Mouse (Mus musculus) Patski (cell line): ENCODE measurements around the gene Zfp931. TPM values are rescaled to one million over a fixed set of nuclear protein-coding genes. Genes with fewer than 3 reads are reported as not detected.
A peak's percentile ranks its signal among the peaks of the same experiment; 100 is the strongest.
"Not testable (repeated sequence)": the region's sequence is repeated elsewhere in the genome, so short reads cannot be mapped to it uniquely, and the experiment has no call there.

ENCODE experiments used
- ATAC-seq: fragments of 100-300 bp; one replicate; pipeline ENCODE4 v1.8.0; 2021
- CTCF ChIA-PET: fragments of 350-600 bp; sonication (Branson Sonifier 250); formaldehyde crosslinking; loops from one replicate; lab custom pipeline; 2022; ENCODE audit warnings: inconsistent platforms; lab: Charles Lee
- POLR2A ChIA-PET: fragments of 350-600 bp; sonication (Branson Sonifier 250); formaldehyde crosslinking; loops from one replicate; lab custom pipeline; 2022; ENCODE audit warnings: antibody characterized with exemption, inconsistent platforms; lab: Charles Lee
- DNase-seq: peaks from one replicate; pipeline ENCODE4 v3.0.0-alpha.2; 2011; ENCODE audit warnings: low read depth, low spot score
- H3K27me3 ChIP-seq: fragments of 371-371 bp; one replicate; pipeline ENCODE4 v1.5.1; 2021
- CTCF ChIP-seq: fragments of 100-300 bp; IDR thresholded peaks from one replicate; pipeline ENCODE4 v1.5.1; 2021
- in situ Hi-C: fragments of 300-500 bp; cut with MboI; formaldehyde crosslinking; loops from 3 replicates; pipeline ENCODE4 v1.11.1; 2018; ENCODE audit warnings: low pct_unique_long_range_greater_than_20kb, mixed read lengths
- polyA plus RNA-seq: library from polyadenylated mRNA; unstranded; gene quantifications from one replicate; pipeline ENCODE4 v1.2.3, GENCODE M21; 2021

Zfp931 gene
- polyA plus RNA-seq, 1 experiment from 2014 or later, result 28.5 TPM

- CTCF ChIA-PET, result interaction anchor here (2.6 kb wide), 1 partner anchor 17 kb away, joined by 7 read pairs; no protein-coding TSS in a partner anchor
- H3K27me3 ChIP-seq, result peaks cover 5% of the 10 kb centered on the region
- DNase-seq, result no peak
- no peak for TF ChIP-seq CTCF
- in situ Hi-C loops, result loop anchor here (25.0 kb wide), 1 partner anchor 1768 kb away; no protein-coding TSS in a partner anchor
- no peak for ATAC-seq
- POLR2A ChIA-PET, result no interaction called here
These were observed 40.7 kb upstream of the Zfp931 start, which contains the start of gene Phactr3 for GRCm38 (mm10) chr2:178118801-178119560. TSS of gene Phactr3 (plus strand) at chr2:178118975.

DNA sequence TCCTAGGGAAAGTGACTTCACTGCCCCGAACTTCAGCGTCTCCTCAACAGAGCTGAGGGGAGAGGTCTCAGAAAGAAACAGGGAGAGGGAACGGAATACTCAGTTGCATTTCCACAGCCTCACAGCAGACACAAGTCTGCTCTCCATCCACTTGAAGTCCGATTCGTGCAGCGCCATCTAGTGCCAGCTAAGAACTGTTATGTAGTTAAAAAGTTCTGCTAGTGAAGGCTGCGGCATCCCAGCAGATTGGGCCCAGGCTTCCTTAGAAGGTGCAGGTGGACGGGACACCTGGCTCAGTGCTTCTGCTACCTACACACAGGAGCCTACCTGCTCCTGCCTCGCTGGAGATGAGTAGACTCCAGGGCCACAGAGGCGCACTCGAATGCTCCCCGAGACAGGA lies 39.7 kb upstream of the Zfp931 start:
- in situ Hi-C loops, result loop anchor here (25.0 kb wide), 1 partner anchor 1769 kb away; no protein-coding TSS in a partner anchor
- POLR2A ChIA-PET, result no interaction called here
- no peak for ATAC-seq
- CTCF ChIA-PET, result interaction anchor here (1.3 to 2.6 kb wide), 2 partner anchors 16 to 20 kb away, joined by 4 to 7 read pairs; no protein-coding TSS in a partner anchor
- DNase-seq, result no peak
- peaks cover 7% of the 10 kb centered on the region for H3K27me3 ChIP-seq
- TF ChIP-seq CTCF, result no peak

DNA sequence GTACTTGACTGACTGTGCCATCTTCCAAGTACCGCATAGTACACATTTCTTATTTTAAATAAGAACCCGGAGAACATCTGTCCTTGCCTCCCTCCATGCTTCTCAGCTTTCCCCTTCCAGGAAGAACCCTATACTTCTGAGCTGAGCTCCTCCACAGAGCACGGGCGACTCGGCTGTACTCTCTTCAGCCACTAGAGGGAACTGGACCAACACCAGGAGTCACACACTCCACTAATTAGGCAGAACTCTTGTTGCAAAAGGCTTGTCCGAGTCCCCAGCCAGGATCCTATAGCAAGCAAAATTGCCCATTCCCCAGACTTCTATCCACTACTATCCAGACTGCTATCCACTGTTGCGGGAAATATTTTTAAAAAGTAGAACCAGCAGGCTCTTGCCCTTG lies 23.7 kb upstream of the Zfp931 start:
- peak; percentile 75 for TF ChIP-seq CTCF
- ChIA-PET POLR2A (no interaction called here), CTCF (interaction anchor here (1.1 to 1.6 kb wide), 3 partner anchors 11 to 20 kb away, joined by 4 to 7 read pairs (median 4); partner anchors contain the start of gene Phactr3)
- peaks cover 4% of the 10 kb centered on the region for H3K27me3 ChIP-seq
- in situ Hi-C loops, result loop anchor here (25.0 kb wide), 1 partner anchor 1785 kb away; no protein-coding TSS in a partner anchor
- DNase-seq (no peak), ATAC-seq (peak; percentile 83)

- in situ Hi-C loops, result no loop called here
- CTCF ChIA-PET, result interaction anchor here (1.0 to 1.8 kb wide), 5 partner anchors 8 to 39 kb away, joined by 3 to 5 read pairs (median 4); no protein-coding TSS in a partner anchor
- peaks cover 13% of the 10 kb centered on the region for H3K27me3 ChIP-seq
- DNase-seq, result no peak
- ATAC-seq, result peak; percentile 60
- POLR2A ChIA-PET, result no interaction called here
- TF ChIP-seq CTCF, result peak; percentile 80
These were observed 19.7 kb upstream of the Zfp931 start for GRCm38 (mm10) chr2:178098021-178098420.

DNA sequence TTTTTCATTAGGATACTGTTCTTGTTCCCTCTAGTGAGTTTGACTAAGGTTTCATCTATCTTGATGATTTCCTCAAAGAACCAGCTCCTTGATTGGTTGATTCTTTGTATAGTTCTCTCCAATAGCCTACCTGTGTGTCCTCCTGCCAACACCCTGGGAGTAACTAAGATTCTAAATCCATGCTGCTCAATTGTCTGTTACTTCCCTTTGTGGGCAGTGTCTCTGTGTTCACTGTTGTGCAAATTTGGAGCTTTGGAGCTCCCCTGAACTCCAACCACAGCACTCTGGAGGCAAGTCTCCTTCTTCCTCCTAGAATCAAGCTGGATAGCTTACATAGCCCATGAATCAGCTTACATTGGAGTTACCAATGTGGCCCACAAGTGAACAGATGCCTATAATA lies 11.3 kb upstream of the Zfp931 start:
- no peak for TF ChIP-seq CTCF
- ChIA-PET CTCF (interaction anchor here (1.2 kb wide), 1 partner anchor 8 kb away, joined by 3 read pairs; no protein-coding TSS in a partner anchor), POLR2A (no interaction called here)

GRCm38 (mm10) chr2:178058195-178058594 lies 20.1 kb downstream of the Zfp931 start:
- DNase-seq (no peak), ATAC-seq (no peak)
- peak; percentile 58 for TF ChIP-seq CTCF
- CTCF ChIA-PET, result no interaction called here
- in situ Hi-C loops, result loop anchor here (25.0 kb wide), 1 partner anchor 846 kb away; the partner anchor contains the start of gene Gm14410
- no peaks in the 10 kb centered on the region for H3K27me3 ChIP-seq
- POLR2A ChIA-PET, result no interaction called here

More for the DNA sequence above, 11.3 kb upstream of the Zfp931 start:
- no peak for ATAC-seq
- in situ Hi-C loops, result no loop called here
- peaks cover 9% of the 10 kb centered on the region for H3K27me3 ChIP-seq
- DNase-seq, result no peak

DNA sequence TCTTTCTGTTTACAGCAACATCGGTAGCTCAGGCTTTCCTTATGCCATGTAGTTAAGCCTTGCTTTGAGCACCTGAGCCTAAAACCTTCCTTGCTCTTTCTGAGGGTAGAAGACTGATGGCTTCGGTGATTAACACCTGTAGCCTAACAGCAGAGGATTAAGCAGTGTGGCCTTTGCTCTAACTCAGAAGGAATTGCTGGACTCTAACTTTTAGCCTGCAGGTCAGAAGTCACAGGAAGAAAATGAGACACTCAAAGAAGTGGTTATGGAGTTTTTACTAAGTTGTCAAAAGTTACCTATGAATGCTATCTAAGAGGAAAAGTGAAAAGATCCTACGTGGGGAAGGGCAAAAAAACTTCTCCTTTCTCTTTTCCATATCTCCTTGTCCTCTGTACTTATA lies 50.7 kb downstream of the Zfp931 start:
- in situ Hi-C loops, ATAC-seq, DNase-seq, H3K27me3 ChIP-seq, POLR2A ChIA-PET, CTCF ChIA-PET: not testable (repeated sequence)

DNA sequence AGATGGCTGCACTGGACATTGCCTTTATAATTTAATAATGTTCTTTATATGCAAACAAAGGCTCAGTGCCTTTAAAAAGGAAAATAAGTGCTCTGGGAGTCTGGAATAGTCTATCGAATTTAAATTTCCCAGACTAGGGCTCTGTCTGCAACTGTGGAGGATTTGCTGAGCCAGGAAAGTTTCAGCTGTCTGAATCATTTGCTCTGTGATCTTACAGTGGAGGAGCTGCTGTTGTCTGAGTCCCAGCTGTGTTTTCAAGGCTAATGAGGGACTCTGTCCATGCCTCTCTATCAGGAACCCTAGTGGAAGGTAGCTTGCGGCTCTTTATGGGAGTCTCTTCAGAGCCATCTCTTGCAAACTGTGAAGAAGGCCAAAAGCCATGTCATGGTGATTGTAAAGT lies 54.4 kb downstream of the Zfp931 start:
- POLR2A ChIA-PET, ATAC-seq, H3K27me3 ChIP-seq, DNase-seq, CTCF ChIA-PET, in situ Hi-C loops: not testable (repeated sequence)

- DNase-seq, result not testable (repeated sequence)
These were observed 55.2 kb downstream of the Zfp931 start, which contains the start of gene Zfp971 for GRCm38 (mm10) chr2:178023011-178023611. TSS of gene Zfp971 (plus strand) at chr2:178023284.

GRCm38 (mm10) chr2:178020773-178021172 lies 57.5 kb downstream of the Zfp931 start:
- CTCF ChIA-PET, H3K27me3 ChIP-seq, POLR2A ChIA-PET, in situ Hi-C loops, DNase-seq, ATAC-seq: not testable (repeated sequence)

More at GRCm38 (mm10) chr2:178023011-178023611, 55.2 kb downstream of the Zfp931 start, which contains the start of gene Zfp971:
- ATAC-seq, CTCF ChIA-PET, H3K27me3 ChIP-seq, POLR2A ChIA-PET, in situ Hi-C loops: not testable (repeated sequence)

DNA sequence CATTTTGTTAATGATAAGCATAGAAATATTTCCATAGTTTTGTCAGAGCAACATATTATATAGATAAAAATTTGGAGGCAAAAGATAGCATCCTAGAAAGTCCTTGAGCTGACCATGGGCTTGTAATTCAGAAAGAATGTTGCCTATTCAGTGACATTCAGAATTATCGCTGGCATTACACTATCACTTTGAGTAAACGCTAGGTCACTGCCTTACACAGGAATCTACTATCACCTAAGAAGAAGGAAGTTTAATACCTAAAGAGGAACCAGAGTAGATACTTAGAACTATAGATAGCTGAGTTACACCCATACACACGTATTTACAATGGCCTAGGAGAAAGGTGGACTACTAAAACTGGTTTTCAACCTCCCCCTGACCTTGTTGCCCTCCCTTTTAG lies 58.8 kb downstream of the Zfp931 start:
- POLR2A ChIA-PET, in situ Hi-C loops: not testable (repeated sequence)

More for the DNA sequence above, 58.8 kb downstream of the Zfp931 start:
- ATAC-seq, CTCF ChIA-PET, DNase-seq, H3K27me3 ChIP-seq: not testable (repeated sequence)

Other genes starting within 250 kb of the Zfp931 start
- gene Gm14325, start 238.1 kb downstream of the Zfp931 start, polyA plus RNA-seq, result 38.0 TPM
- 1.7 TPM for gene Gm14327, start 181.4 kb downstream of the Zfp931 start, polyA plus RNA-seq
- 0.14 TPM for gene Zfp972, start 152.9 kb downstream of the Zfp931 start, polyA plus RNA-seq
- gene Gm14326, start 121.2 kb downstream of the Zfp931 start, polyA plus RNA-seq, result 11.4 TPM
- 9.2 TPM for gene Zfp971, start 55.2 kb downstream of the Zfp931 start, polyA plus RNA-seq
- gene Phactr3, start 40.5 kb upstream of the Zfp931 start, polyA plus RNA-seq, result not detected